Mouse (Mus musculus): ENCODE measurements at regions not wholly inside any gene's neighbourhood (a gene's known extent, or its start where the extent isn't known, plus 50 kb on each side); places are given as distances from the start of the nearest gene placed in this dataset.

GRCm38 (mm10) chr1:41153174-41153999 is 348.0 kb downstream of the Tmem182 start:
- no peak for TF ChIP-seq EP300 (IDR thresholded peaks at IDR 0.05; ENCODE audit: low read depth in 1 of 2, low read length in 2 of 2)
- TF ChIP-seq POLR2A (IDR thresholded peaks at IDR 0.05; ENCODE audit: control insufficient read depth in 1 of 2, insufficient read depth in 1 of 2, low read depth in 1 of 2, low read length in 2 of 2, poor library complexity in 1 of 2), result no peak
- TF ChIP-seq CTCF (IDR thresholded peaks at IDR 0.05 in 2 of 3, conservative IDR thresholded peaks at IDR 0.05 in 1 of 3; ENCODE audit: control insufficient read depth in 1 of 3, insufficient read depth in 1 of 3, low read depth in 2 of 3, low read length in 3 of 3, poor library complexity in 1 of 3, severe bottlenecking in 1 of 3), result no peak
- no peak for TF ChIP-seq CHD1 (IDR thresholded peaks at IDR 0.05; ENCODE audit: low read depth, low read length)
- TF ChIP-seq GABPA (IDR thresholded peaks at IDR 0.05; ENCODE audit: low read depth, low read length), result no peak
- no peak for TF ChIP-seq POLR2AphosphoS2 (IDR thresholded peaks at IDR 0.05; ENCODE audit: low read length)
- TF ChIP-seq ZNF384 (IDR thresholded peaks at IDR 0.05; ENCODE audit: low read depth, low read length), result no peak
- no peak for TF ChIP-seq UBTF (IDR thresholded peaks at IDR 0.05; ENCODE audit: borderline replicate concordance, insufficient read depth, low read depth, low read length)
- no peak for TF ChIP-seq CHD2 (IDR thresholded peaks at IDR 0.05; ENCODE audit: low read length)
- no peak for TF ChIP-seq HCFC1 (IDR thresholded peaks at IDR 0.05; ENCODE audit: low read depth, low read length)
- TF ChIP-seq ELF1 (IDR thresholded peaks at IDR 0.05; ENCODE audit: low read depth, low read length), result no peak
- TF ChIP-seq KAT2A (conservative IDR thresholded peaks at IDR 0.05; ENCODE audit: low read depth, low read length), result no peak
- TF ChIP-seq MXI1 (IDR thresholded peaks at IDR 0.05; ENCODE audit: low read depth, low read length), result no peak
